Mouse (Mus musculus) heart, adult 2 months (tissue): ENCODE measurements at regions not wholly inside any gene's neighbourhood (a gene's known extent, or its start where the extent isn't known, plus 50 kb on each side); places are given as distances from the start of the nearest gene placed in this dataset.

ENCODE experiments used
- CTCF ChIP-seq: fragments of 200-600 bp; IDR thresholded peaks from 2 replicates; pipeline ENCODE4 v1.8.1; 2022; ENCODE audit warnings: antibody characterized with exemption, mild to moderate bottlenecking, moderate library complexity
- POLR2A ChIP-seq: fragments of 200-500 bp; IDR thresholded peaks from 2 replicates; pipeline ENCODE4 v1.6.1; 2011; ENCODE audit warnings: mild to moderate bottlenecking, low read depth, low read length, control low read depth; ENCODE audit not compliant: insufficient read depth

DNA sequence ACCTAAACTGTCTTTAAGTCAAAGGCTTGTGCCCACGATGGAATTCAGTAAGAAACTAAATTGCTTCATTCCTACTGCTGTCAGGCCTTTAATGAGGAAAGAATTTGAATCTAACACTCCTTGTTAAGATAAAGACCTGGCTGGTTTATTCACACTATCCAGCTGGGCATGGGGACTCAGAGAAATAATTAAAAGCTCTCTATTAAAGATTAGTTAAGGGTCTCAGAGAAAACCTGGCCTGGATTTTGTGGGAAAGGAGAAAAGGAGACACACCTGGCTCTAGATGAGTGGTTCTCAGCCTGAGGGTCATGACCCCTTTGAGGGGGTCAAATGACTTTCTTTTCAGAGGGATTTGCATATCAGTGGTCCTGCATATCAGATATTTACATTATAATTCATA is 178.7 kb downstream of the Plpp3 start:
- TF ChIP-seq POLR2A, result no peak
- no peak for TF ChIP-seq CTCF
